Mouse (Mus musculus) right cerebral cortex, postnatal 25 days (tissue): ENCODE data around the gene Bglap.
"Not testable (repeated sequence)": the region's sequence is repeated elsewhere in the genome, so short reads cannot be mapped to it uniquely, and the experiment has no call there.

ENCODE experiments used
- DNase-seq: peaks from one replicate; pipeline ENCODE4 v3.0.0; 2022

Gene Bglap

DNA sequence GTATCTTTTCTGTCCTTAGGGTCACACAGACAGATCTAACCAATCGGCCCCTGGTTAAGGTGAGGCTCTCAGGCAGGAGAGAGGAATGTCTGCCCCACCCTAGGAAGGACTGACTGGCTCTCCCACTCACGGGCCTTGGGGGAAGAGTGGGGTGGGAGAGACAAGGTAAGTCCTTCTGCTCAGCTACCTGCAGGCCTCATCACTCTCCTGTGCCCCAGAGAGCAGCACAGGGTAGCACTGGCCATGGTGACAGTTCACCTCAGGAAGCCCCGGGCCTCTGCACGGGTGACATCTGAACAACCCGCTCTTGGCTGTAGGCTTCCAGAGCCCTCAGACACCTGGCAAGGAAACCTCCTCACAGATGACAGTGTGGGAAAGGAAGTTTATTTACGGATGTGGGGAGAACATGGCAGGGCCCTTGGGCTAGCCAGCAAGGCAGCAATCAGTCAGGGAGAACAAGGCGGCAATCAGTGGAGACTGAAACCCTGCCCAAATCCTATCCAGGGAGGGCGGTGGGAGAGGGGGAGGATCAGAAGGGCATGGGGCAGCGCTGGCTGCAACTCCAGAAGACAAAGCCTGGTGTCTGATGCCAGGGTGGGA lies 9.6 kb upstream of the Bglap start:
- DNase-seq, result no peak

DNA sequence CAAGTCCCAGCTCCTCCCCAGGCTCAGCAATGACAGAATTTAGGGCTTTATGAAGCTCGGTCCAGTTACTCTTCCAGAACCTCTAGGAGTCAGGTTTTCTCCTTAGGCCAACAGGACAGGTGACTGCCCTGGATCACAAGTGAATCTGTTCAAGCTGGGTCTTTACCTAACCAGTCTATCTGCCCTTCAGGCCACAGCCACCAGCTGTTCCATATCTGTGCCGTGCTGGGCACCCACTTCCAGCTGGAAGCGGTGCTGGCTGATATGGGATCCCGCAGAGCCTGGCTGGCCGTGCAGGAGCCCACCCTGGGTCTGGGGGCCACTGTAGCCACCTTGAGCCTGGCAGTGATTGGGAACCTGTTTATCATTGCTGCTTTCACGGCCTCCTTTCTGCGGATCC lies 1.9 kb downstream of the Bglap start:
- DNase-seq, result not testable (repeated sequence)

- DNase-seq, result not testable (repeated sequence)
Observed at GRCm38 (mm10) chr3:88381389-88382315, 2.6 kb downstream of the Bglap start.

GRCm38 (mm10) chr3:88378599-88378998 lies 5.7 kb downstream of the Bglap start, which contains the start of gene Bglap2:
Gene Bglap2, minus strand, starts transcription at chr3:88378699.
- not testable (repeated sequence) for DNase-seq

DNA sequence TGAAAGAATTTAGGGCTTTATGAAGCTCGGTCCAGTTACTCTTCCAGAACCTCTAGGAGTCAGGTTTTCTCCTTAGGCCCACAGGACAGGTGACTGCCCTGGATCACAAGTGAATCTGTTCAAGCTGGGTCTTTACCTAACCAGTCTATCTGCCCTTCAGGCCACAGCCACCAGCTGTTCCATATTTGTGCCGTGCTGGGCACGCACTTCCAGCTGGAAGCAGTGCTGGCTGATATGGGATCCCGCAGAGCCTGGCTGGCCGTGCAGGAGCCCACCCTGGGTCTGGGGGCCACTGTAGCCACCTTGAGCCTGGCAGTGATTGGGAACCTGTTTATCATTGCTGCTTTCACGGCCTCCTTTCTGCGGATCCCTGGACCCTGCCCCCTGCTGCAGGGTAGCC lies 7.6 kb downstream of the Bglap start:
- not testable (repeated sequence) for DNase-seq

DNA sequence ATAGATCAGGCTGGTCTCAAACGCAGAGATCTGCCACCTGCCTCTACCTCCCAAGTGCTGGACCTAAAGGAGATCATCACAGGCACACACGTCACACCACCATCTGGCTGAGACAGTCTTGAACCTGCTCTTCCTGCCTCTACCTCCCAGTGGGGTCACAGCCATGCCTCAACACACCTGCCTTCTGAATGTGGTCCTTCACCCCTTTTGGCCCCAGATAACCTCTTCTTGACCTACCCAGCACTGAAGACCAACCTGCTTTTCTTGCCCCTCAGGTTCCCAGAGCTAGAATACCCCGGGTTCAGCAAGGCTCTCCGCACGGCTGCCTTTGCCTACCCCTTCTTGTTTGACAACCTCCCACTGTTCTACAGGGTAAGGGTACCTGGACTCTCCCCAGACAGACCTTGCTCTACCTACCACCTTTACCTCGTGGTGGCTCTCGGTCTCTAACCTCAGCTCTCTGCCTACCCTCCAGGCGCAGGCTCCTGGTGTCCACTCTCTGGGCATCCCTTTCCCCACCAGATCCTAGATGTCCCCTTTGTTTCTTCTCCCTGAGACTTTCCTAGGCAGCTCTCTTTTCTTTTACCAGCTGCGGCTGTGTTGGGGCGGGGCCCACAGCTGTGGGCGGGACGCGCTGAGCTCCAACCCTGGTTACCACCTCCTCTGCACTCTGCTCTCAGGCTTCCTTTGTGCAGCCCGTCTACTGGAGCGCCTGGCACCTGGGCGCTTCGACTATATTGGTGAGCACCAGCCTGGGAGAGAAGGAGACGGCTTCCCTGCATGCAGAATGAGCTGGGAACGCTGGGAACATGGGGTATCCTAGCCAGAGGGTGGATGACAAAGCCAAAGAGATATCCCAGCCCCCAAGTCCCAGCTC lies 8.3 kb downstream of the Bglap start:
- not testable (repeated sequence) for DNase-seq

DNA sequence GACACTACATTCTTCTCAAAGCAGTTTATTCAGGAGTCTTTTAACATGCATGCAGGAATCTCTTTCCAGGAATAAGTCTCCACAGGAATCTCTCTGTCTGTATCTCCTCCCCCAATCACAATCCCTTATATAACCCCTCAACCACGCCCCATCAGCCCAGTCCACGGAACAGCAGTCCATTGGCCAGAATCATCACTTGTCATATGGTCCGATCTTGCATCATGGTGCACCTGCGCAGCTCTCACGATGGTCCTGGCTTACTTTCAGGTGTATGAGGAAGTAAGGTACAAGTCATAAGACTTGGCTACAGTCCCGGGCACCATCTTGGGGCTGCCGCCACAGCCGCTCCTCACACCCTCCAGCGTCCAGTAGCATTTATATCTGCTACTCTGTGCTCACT lies 11.6 kb downstream of the Bglap start, which contains the start of gene Bglap3:
Gene Bglap3, minus strand, starts transcription at position 101 of the 400 bp plus-strand sequence.
- DNase-seq, result not testable (repeated sequence)

GRCm38 (mm10) chr3:88368511-88368910 lies 15.8 kb downstream of the Bglap start:
- DNase-seq, result not testable (repeated sequence)

DNA sequence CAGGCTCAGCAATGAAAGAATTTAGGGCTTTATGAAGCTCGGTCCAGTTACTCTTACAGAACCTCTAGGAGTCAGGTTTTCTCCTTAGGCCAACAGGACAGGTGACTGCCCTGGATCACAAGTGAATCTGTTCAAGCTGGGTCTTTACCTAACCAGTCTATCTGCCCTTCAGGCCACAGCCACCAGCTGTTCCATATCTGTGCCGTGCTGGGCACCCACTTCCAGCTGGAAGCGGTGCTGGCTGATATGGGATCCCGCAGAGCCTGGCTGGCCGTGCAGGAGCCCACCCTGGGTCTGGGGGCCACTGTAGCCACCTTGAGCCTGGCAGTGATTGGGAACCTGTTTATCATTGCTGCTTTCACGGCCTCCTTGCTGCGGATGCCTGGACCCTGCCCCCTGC lies 16.7 kb downstream of the Bglap start:
- DNase-seq, result not testable (repeated sequence)

DNA sequence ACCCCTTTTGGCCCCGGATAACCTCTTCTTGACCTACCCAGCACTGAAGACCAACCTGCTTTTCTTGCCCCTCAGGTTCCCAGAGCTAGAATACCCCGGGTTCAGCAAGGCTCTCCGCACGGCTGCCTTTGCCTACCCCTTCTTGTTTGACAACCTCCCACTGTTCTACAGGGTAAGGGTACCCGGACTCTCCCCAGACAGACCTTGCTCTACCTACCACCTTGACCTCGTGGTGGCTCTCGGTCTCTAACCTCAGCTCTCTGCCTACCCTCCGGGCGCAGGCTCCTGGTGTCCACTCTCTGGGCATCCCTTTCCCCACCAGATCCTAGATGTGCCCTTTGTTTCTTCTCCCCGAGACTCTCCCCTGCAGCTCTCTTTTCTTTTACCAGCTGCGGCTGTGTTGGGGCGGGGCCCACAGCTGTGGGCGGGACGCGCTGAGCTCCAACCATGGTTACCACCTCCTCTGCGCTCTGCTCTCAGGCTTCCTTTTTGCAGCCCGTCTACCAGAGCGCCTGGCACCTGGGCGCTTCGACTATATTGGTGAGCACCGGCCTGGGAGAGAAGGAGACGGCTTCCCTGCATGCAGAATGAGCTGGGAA lies 17.3 kb downstream of the Bglap start:
- DNase-seq, result peak; percentile 68

DNA sequence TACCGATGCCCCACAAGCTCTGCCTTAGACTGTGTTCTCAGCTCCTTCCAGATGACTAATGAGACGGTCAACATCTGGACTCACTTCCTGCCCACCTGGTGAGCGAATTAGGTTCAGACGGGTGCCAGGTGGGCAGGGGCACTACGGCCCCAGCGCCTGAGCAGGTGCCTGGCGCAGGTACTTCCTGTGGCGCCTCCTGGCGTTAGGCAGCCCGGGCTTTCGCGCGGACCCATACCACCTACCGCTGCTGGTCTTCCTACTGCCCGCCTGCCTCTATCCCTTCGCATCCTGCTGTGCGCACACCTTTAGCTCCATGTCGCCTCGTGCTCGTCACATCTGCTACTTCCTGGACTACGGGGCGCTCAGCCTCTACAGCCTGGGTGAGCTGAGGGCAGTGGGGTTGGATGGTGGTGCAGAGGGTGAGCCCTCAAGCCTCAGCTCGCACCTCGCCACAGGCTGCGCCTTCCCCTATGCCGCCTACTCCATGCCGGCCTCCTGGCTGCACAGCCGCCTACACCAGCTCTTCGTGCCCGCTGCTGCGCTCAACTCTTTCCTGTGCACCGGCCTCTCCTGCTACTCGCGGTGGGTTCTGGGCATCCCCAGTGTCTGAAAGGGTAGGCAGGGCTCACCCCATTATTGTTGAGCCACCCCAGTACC lies 18.4 kb downstream of the Bglap start:
- no peak for DNase-seq

- DNase-seq, result no peak
Observed at GRCm38 (mm10) chr3:88364337-88364736, 19.9 kb downstream of the Bglap start, which contains the start of gene Paqr6. Gene Paqr6, plus strand, starts transcription at chr3:88364584.

DNA sequence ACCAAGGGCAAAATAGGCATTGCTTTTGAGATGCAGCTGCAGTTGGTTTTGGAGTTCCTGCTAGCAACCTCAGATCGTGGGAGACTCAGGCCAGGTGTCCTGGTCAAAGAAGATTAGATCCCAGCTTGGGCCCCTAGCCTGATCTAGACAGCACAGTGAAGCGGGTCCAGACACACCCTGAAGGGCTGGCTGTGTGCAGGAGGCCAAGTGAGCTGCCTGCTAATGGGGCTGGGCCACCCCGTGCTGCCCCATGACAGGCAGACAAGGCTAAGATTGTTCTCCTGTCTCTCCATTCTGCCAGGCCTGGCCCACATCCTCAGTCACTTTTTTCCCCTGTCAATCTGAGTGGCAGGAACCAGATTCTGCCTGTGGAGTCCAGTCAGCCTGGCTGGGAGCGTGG lies 20.6 kb downstream of the Bglap start:
- no peak for DNase-seq

GRCm38 (mm10) chr3:88361612-88362313 lies 22.5 kb downstream of the Bglap start:
- no peak for DNase-seq

DNA sequence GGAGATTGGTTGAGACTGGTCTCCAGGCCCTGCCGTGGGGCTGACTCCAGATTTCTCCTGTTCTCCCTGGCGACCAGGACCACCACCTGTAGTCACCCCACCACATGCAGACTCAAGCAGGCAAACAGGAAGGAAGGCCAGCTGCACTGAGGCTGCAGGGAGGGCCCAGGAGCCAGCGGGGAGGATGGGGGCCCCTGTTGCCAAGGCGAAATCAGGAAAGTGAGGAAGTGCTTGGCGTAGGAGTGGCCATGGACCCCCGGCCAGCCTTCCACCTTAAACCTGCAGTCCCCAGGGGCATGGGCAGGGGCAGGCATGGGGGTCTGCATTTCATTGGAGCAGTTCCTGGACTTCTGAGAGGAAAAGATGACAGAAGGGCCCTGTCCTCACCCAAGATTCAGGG lies 23.2 kb downstream of the Bglap start:
- DNase-seq, result no peak

- DNase-seq, result no peak
Observed at GRCm38 (mm10) chr3:88359989-88360388, 24.3 kb downstream of the Bglap start.

DNA sequence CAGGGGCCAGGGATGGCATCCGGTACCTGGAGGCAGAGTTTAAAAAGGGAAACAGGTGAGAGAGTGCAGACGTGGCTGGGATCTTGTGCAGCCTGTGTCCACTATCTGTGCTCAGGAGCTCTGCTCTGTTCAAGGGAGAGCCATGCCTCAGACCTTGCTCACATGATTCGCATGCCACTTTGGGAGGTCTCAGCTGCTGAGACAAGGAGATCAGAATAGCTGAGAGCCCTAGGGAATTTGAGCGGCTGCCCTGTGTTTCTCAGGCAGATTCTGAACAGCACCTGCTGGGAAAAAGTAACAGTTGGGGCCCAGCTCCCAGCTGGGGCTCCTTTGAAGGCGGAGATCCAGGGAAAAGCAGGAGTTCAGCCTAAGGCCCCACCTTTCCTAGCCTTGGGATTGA lies 24.7 kb downstream of the Bglap start:
- no peak for DNase-seq

GRCm38 (mm10) chr3:88354396-88355165 lies 29.7 kb downstream of the Bglap start:
- DNase-seq, result no peak

- DNase-seq, result no peak
Observed at GRCm38 (mm10) chr3:88352907-88353306, 31.4 kb downstream of the Bglap start.

DNA sequence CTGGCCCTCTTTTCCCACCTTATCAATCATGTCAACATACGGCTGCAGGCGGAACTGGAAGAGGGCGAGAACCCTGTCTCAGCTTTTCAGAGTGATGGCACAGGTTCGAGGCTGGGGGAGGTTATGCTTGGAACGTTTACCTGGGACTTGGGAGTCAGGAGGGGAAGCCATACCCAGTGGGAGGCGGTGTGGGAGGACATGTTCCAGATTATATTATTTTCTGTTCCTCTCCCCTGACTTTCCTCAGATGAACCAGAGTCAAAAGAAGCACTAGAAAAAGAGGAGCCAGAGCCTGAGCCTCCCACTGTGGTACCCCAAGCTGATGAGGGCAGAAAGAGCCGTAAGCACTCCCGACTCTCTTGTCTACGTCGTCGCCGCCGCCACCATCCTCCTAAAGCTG lies 33.5 kb downstream of the Bglap start:
- DNase-seq, result no peak

DNA sequence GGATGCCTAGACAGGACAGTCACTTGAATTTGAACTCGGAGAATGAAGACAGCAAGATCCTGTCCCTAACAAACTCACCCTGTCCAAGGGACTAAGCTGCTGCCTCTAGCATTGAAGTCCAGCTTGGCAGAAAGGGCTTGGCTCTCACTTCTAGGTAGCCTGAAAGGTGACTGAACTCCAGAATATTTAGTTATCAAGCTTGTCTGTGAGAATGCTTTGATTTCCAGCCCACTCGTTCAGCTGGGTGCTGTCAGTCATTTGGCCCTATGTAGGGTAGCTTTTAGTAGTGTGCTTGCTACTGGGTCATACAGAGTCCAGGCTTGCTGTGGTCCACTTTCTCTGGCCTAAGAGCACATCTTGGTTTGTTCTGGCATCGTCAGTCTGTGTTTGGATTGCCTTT lies 45.3 kb downstream of the Bglap start:
- no peak for DNase-seq
